Mouse (Mus musculus) liver, adult (tissue): ENCODE measurements around the gene Parvb.

Experiments
- GATA4 ChIP-seq: IDR thresholded peaks from 2 replicates; pipeline ENCODE4 v1.6.1; 2014; ENCODE audit warnings: mild to moderate bottlenecking, low read length; ENCODE audit not compliant: insufficient replicate concordance

The Parvb gene

GRCm38 (mm10) chr15:84260123-84260822, 28.4 kb downstream of the Parvb start:
- no peak for TF ChIP-seq GATA4

DNA sequence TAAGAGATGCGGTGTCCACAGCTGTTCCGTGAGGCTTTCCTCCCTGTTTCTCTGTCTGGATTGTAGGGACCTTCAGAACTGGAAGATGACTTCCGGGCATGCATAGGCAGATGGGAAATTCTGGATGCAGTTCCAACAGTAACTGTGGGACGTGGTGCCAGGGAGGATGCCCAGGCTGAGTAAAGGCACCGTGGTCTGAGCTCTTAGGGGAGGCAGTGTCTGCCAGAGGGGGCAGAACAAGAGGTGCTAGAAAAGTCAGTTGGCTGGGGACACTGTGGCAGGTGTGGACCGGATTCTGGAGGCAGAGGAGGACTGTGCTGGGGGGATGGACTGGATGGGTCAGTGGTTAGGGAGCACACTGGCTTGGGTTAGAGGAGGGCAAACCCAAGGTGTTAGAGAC, 30.8 kb downstream of the Parvb start:
- TF ChIP-seq GATA4: no peak

DNA sequence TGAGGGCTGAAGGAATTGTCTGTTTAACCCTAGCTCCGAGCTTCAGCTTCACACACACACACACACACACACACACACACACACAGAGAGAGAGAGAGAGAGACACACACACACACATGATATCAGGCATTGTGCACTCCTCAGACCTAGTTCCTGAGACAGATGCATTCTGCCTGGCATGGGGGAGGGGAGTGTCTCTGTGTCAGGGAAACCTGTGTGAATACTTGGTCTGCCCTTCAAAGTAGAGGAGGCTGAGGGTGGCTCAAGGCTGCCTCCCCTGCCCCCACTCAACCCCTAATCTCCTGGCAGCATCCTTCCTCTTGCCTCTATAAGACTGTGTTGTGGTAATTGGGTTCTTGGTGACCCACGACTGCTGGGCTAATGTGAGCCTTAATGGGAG, 31.7 kb downstream of the Parvb start:
- no peak for TF ChIP-seq GATA4

DNA sequence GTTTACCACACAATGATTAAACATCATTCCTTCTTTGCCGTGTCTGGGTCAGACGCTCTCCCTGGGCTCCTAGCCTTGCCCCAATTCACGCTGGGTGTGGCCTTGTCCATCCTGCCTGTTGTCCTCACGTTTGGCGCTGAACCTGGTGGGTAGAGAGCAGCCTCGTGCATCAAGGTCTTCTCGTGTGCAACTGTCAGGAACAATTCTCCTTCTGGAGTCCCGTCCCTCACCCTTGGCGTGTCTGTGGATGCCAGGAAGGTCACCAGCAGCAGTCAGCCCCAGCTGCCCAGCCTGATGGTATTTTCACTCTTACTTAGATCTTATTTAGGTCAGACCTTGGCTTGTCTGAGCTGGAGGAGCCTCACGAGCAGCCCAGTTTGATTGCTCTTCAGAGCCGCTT, 33.3 kb downstream of the Parvb start:
- no peak for TF ChIP-seq GATA4

- TF ChIP-seq GATA4: no peak
Observed at GRCm38 (mm10) chr15:84266290-84266689, 34.4 kb downstream of the Parvb start.

GRCm38 (mm10) chr15:84267720-84268260, 35.9 kb downstream of the Parvb start:
- no peak for TF ChIP-seq GATA4

DNA sequence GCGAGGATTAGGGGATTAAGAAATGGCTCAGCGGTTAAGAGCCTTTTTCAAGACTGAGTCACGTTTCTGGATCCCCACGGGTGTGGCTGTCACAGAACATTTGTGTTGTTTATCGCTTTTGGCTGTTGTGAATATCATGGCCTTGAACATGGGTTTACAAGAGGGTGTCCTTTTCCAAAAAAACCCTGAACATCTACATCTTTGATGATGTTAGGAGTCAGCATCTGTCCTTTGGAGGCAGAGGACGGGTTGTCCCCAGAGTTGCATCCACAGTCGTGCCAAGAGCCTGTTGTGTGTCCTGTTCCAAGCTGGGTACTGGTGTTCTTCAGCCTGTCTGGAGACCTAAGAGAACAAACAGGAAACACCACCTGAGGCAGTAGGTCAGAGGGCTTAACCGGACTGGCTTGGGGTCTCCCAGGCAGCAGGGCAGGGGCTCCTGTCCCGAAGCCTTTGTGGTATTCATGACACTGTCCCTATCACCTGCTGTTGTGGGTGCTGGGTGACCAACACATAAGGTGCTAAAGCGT, 37.3 kb downstream of the Parvb start:
- no peak for TF ChIP-seq GATA4

DNA sequence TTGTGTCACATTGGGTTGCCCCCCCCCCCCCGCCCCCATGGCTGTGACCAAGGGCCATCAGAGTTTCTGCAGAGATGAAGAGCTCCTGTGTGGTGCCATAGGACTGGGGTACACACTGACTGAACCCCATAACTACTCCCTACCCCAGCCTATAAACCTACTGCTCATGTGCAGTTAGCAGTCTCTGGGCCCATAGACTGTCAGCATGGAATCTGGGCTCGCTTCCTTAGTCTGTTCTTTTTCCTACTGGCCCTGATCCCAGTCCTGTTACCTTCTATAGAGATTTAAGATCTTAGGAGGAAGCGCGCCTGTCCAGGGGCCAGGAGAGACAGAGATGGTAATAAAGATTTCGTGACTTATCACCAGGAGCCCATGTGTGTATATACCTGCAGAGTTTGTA, 38.2 kb downstream of the Parvb start:
- TF ChIP-seq GATA4: no peak

DNA sequence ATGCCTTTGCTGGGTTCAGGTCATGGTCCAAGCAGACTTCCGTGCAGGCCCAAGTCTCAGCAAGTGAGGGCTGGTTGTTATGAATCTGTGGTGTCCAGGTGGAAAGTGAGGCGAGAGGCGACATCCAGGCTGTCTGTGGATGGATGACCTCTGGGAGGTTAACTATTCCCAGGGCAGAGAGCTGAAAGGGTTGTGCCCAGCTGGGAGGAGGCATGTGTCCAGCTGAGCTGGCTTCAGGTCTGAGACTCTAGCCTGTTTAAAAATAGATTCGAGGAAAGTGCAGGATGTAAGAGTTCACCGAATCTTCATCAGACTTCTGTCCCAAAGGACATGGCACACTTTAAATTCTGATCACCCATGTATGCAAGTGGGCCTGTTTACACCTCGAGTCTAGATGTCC, 38.6 kb downstream of the Parvb start:
- TF ChIP-seq GATA4: no peak

- no peak for TF ChIP-seq GATA4
Observed at GRCm38 (mm10) chr15:84276066-84276465, 44.2 kb downstream of the Parvb start.

GRCm38 (mm10) chr15:84278091-84278490, 46.2 kb downstream of the Parvb start:
- TF ChIP-seq GATA4: no peak

DNA sequence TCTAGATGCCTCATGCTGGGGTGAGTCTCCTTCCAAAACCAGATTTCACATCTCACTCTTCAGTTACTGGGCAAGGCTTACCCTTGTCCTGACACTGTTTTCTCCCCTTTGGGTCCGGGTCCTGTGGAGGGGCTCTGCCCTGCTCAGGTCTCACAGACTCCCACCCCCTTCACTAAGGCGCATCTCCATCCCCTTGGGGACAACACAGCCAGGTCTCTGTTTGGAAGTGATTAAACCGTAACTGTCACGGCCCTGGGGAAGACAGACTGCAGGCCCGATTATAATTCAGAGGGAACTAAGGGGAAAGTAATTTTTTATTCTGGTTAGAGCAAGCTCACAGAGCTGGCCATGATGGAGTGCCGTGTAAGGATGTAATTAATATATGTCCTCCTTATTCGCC, 46.8 kb downstream of the Parvb start:
- no peak for TF ChIP-seq GATA4

DNA sequence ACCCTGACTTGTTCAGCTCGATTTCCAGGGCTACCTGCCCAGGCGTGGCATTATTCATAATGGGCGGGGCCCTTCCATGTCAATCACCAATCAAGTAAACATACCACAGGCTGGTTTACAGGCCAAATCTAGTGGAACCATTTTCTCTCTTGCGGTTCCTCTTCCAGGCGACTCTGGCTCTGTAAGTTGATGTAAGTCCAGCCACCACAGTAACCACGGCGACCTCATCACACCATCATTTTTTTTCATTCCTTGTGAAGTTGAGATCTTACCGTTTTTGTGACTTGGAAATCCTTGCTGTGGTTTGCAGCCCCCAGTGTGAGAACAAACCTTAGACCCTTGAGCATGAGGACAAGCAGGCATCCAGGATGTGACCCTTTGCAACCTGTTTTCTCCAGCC, 48.5 kb downstream of the Parvb start:
- TF ChIP-seq GATA4: no peak

- no peak for TF ChIP-seq GATA4
Observed at GRCm38 (mm10) chr15:84280712-84281347, 49.0 kb downstream of the Parvb start.

DNA sequence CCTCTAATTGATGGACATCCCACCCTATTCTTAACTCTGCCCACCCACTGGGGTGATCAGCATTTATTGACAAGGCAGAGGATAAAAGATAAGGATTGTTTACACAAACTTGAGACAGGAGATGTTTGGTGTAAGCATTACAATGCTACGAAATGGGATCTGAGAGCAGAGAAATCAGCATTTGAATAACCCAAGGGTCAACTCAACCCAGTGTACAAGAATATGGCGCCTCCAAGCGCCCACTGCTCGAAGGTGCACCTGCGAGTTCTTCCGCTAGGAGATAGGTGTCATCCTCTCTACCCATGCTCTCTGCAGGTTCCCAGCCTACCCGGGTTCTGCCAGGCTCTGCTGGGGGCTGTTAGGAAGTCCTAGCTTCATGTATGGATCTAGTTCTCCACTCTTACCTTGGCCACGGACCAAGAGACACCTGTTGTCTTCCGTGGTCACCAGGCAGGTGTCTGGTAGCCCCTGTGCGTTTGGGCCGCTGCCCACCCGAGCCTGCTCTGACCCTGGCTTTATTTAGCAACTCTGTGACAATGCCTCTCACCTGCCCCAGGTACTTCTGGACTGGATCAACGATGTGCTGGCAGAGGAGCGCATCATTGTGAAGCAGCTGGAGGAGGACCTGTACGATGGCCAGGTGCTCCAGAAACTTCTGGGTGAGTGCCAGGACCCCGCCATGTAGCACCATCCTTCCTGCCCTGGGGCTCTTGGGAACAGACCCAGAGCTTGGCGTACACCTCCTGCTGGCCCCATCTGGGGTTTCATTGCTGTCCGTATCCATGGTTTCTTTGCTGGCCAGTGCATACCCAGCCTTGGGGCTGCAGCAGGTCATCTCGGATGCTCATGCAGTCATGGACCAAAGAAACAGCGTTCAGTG, 50.6 kb downstream of the Parvb start:
- no peak for TF ChIP-seq GATA4
